Mouse (Mus musculus) hindbrain, embryonic 14.5 days (tissue): ENCODE measurements around the gene Ankrd13b. TPM values are rescaled to one million over a fixed set of nuclear protein-coding genes. Genes with fewer than 3 reads are reported as not detected.
A peak's percentile ranks its signal among the peaks of the same experiment; 100 is the strongest.

Source experiments
- ATAC-seq: fragments of 200-750 bp; cut with Nextera tagmentation; 2 replicates; pipeline ENCODE4 v1.8.0; 2017; ENCODE audit warnings: moderate number of reproducible peaks, mild to moderate bottlenecking, moderate TSS enrichment, moderate library complexity; ENCODE audit not compliant: low FRiP score
- DNase-seq: peaks from one replicate; pipeline ENCODE4 v3.0.0-alpha.2; 2015; ENCODE audit warnings: low spot score
- H3K27ac ChIP-seq: fragments of 300-500 bp; sonication (generic); 2 replicates; pipeline ENCODE4 v1.5.1; 2014; ENCODE audit warnings: mild to moderate bottlenecking, moderate library complexity
- H3K27me3 ChIP-seq: fragments of 300-500 bp; sonication (generic); 2 replicates; pipeline ENCODE4 v1.6.1; 2014; ENCODE audit warnings: mild to moderate bottlenecking, low read length, mixed read lengths; ENCODE audit not compliant: control insufficient read depth, insufficient read depth
- H3K36me3 ChIP-seq: fragments of 300-500 bp; sonication (generic); replicated peaks from 2 replicates; pipeline ENCODE4 v1.6.1; 2014; ENCODE audit not compliant: control insufficient read depth, insufficient read depth
- H3K4me1 ChIP-seq: fragments of 300-500 bp; sonication (generic); replicated peaks from 2 replicates; pipeline ENCODE4 v1.6.1; 2014; ENCODE audit warnings: antibody characterized with exemption, low read length, mixed read lengths; ENCODE audit not compliant: control insufficient read depth, insufficient read depth
- H3K4me2 ChIP-seq: fragments of 300-500 bp; sonication (generic); replicated peaks from 2 replicates; pipeline ENCODE4 v1.6.1; 2014; ENCODE audit warnings: mild to moderate bottlenecking, moderate library complexity
- H3K4me3 ChIP-seq: fragments of 300-500 bp; sonication (generic); replicated peaks from 2 replicates; pipeline ENCODE4 v1.5.1; 2014; ENCODE audit warnings: mild to moderate bottlenecking, low read length
- H3K9ac ChIP-seq: fragments of 300-500 bp; sonication (generic); 2 replicates; pipeline ENCODE4 v1.6.1; 2014
- H3K9me3 ChIP-seq: fragments of 300-500 bp; sonication (generic); 2 replicates; pipeline ENCODE4 v1.6.1; 2016; ENCODE audit warnings: low read length; ENCODE audit not compliant: control insufficient read depth
- whole genome bisulfite sequencing: fragments of 180-500 bp; shearing (Covaris S2); extraction: QIAGEN DNeasy Blood & Tissue Kit; methylation state at CpG from one replicate; pipeline ENCODE4 v1.1.7; 2014; 5-methylcytosine and 5-hydroxymethylcytosine counted together
- polyA plus RNA-seq: library from polyadenylated mRNA; unstranded; fragments of >200 nt; fragmentation: Nextera tagmentation; extraction: Ambion mirVana; gene quantifications from 2 replicates; pipeline ENCODE4 v1.2.1, GENCODE M21; 2014

The Ankrd13b gene
- polyA plus RNA-seq, 1 experiment from 2014 or later: 44.5 TPM

- Histone ChIP-seq H3K27ac (no peak overlapping the region), H3K4me2 (no peak overlapping the region), H3K9ac (no peak overlapping the region), H3K36me3 (peaks cover 13% of the 10 kb centered on the region), H3K9me3 (no peaks in the 10 kb centered on the region), H3K27me3 (peaks cover 24% of the 10 kb centered on the region), H3K4me3 (no peak overlapping the region), H3K4me1 (peaks cover 31% of the 10 kb centered on the region)
- DNase-seq: no peak
- WGBS: 82% methylated on average over 5 of the region's 5 CpGs
- ATAC-seq: no peak
Measured at GRCm38 (mm10) chr11:77511336-77511735, 21.9 kb upstream of the Ankrd13b start.

DNA sequence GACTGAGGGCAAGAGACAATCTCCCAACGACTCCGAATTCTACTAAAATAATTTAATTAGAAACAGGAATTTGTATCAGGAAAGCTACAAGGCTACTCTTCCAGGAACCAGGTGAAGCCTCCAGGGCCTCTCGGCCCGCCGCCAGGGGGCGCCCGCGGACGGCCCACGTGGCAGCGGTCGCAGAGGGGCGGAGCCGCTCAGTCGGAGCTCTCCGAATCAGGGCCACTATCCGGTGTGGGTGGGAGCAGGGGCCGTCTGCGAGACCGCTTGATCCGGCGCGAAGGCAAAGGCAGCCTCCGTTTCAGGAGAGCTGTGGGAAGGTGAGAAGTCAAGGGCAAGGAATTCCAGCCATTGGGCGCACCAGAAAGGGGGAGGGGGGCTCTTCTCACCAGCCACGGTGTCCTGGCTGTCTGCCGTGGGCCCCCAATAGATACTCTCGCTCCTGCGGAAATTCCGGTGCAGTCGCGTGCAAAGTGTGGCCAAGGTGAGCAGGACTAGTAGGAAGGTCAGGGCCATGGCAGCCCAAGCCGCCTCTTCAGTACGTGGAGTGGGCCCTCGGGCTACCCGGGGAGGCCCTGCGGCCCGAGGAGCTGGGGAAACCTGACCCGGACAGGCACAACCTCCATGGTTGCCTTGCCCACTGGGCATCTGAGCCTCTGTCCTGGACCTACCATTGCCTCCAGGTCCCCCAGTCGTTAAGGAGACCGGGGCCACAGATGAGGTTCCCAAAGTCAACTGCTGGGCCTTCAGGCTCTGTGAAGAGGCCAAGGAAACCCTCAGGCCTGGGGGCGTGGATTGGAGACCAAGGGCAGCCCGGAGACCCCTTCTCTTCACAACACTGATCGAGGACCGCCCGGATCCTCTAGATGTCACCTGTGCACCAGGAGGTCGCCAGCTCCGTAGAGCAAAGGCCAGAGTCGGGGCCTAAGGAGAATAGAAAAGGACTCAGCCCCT lies 18.9 kb upstream of the Ankrd13b start:
- Histone ChIP-seq H3K9me3 (no peaks in the 10 kb centered on the region), H3K27ac (no peak overlapping the region), H3K4me3 (peak overlapping the region; percentile 27), H3K4me2 (peak overlapping the region; percentile 58), H3K9ac (peak overlapping the region; percentile 51), H3K27me3 (no peaks in the 10 kb centered on the region), H3K4me1 (peaks cover 10% of the 10 kb centered on the region), H3K36me3 (peaks cover 43% of the 10 kb centered on the region)
- ATAC-seq (0 out of 2 replicates have a peak, but pooled peaks have one; percentile 35), DNase-seq (peak; percentile 83)
- 20% methylated on average over 49 of the region's 49 CpGs for WGBS

DNA sequence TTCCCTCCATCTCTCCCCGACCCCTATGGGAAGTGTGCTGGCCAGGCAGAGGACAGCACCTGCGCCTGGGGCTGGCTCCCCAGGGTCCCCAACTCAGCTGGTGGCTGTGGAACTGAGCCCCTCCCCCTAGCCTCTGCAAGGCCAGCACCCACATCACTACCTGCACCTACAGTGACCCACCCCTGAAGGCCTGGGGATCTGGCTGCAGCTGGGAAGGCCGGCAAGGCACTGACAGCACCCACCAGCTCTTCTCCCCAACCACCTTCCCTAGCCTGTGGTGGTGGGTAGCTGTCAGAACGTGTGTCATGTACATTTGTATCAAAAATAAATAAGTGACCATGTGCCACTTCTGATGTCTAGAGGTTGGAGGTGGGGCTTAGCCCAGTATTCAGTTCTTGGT lies 17.9 kb upstream of the Ankrd13b start:
- 66% methylated on average over 4 of the region's 4 CpGs for WGBS
- Histone ChIP-seq H3K9me3 (no peaks in the 10 kb centered on the region), H3K36me3 (peaks cover 52% of the 10 kb centered on the region), H3K4me3 (no peak overlapping the region), H3K27me3 (no peaks in the 10 kb centered on the region), H3K4me1 (peaks cover 8% of the 10 kb centered on the region), H3K9ac (no peak overlapping the region), H3K27ac (no peak overlapping the region), H3K4me2 (no peak overlapping the region)
- no peak for ATAC-seq
- no peak for DNase-seq

DNA sequence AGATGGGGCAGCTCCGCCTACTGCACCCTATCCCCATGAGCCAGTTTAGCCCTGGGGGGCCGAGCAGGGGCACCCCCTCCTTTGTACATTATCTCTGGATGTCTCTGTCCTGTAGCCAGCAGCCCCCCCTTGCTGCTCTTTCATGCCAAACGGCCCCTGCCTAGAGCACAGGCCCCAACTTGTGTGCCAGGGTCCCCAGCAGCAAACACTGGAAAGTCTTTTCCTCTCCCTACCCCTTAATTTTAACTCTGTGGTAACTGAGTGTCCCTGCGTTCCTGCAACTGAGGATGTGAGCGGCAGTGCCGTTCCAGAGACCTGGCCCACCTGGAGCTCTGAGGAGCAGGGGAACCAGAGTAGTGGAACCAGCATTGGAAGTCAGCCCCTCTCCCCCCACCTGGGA lies 17.5 kb upstream of the Ankrd13b start:
- no peak for ATAC-seq
- no peak overlapping the region for H3K27ac ChIP-seq
- H3K4me3 ChIP-seq: no peak overlapping the region
- H3K4me1 ChIP-seq: 0 out of 2 replicates have a peak, but pooled peaks cover 4% of the 10 kb centered on the region
- WGBS: 88% methylated on average over 6 of the region's 6 CpGs
- H3K9ac ChIP-seq: no peak overlapping the region
- no peak overlapping the region for H3K4me2 ChIP-seq
- peaks cover 53% of the 10 kb centered on the region for H3K36me3 ChIP-seq
- DNase-seq: no peak
- H3K27me3 ChIP-seq: no peaks in the 10 kb centered on the region
- no peaks in the 10 kb centered on the region for H3K9me3 ChIP-seq

DNA sequence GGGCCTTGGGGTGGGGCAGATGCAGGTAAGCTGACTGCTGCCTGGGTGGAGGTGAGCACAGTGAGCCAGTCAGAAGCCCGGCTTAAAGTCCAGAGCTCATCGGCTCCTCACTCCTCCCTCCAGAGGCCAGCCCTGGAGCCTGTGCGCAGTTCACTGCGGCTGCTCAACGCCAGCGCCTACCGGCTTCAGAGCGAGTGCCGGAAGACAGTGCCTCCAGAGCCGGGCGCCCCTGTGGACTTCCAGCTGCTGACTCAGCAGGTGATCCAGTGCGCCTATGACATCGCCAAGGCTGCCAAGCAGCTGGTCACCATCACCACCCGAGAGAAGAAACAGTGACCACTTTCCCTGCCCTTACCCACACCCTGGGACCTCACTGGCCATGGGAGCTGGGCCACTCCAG lies 16.8 kb upstream of the Ankrd13b start:
- 0 out of 2 replicates have a peak, but pooled peaks cover 4% of the 10 kb centered on the region for H3K4me1 ChIP-seq
- no peak overlapping the region for H3K4me3 ChIP-seq
- 87% methylated on average over 14 of the region's 14 CpGs for WGBS
- H3K9me3 ChIP-seq: no peaks in the 10 kb centered on the region
- H3K27ac ChIP-seq: no peak overlapping the region
- ATAC-seq (no peak), DNase-seq (no peak)
- peaks cover 60% of the 10 kb centered on the region for H3K36me3 ChIP-seq
- H3K27me3 ChIP-seq: no peaks in the 10 kb centered on the region
- no peak overlapping the region for H3K4me2 ChIP-seq
- H3K9ac ChIP-seq: no peak overlapping the region

DNA sequence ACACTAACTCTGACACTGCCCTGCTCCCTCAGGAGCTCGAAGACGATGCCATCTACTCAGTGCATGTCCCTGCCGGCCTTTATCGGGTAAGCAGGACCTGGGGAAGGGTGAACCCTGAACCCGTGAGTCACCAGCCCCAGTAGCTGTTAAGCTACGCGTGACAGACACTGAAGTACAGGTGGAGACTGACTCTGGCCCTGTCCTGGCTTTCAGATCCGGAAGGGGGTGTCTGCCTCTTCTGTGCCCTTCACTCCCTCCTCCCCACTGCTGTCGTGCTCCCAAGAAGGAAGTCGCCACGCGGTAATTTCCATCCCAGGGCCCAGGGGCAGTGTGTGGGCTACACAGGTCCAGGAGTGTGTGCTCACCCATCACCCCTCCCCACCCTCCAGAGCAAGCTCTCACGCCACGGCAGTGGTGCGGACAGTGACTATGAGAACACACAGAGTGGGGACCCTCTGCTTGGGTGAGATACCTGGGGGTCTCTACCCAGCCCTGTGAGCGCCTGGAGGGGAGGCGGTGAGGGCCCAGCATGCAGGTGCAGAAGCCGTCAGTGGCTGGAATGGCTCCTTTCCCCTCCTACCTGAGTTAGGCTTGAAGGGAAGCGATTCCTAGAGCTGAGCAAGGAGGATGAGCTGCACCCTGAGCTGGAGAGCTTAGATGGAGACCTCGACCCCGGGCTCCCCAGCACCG lies 16.0 kb upstream of the Ankrd13b start:
- ATAC-seq (no peak), DNase-seq (no peak)
- 91% methylated on average over 22 of the region's 22 CpGs for WGBS
- no peaks in the 10 kb centered on the region for H3K27me3 ChIP-seq
- H3K36me3 ChIP-seq: peaks cover 68% of the 10 kb centered on the region
- no peak overlapping the region for H3K4me2 ChIP-seq
- no peak overlapping the region for H3K27ac ChIP-seq
- peaks cover 12% of the 10 kb centered on the region; the same call in 1 of the 2 replicates for H3K4me1 ChIP-seq
- H3K4me3 ChIP-seq: no peak overlapping the region
- H3K9ac ChIP-seq: no peak overlapping the region
- no peaks in the 10 kb centered on the region for H3K9me3 ChIP-seq

DNA sequence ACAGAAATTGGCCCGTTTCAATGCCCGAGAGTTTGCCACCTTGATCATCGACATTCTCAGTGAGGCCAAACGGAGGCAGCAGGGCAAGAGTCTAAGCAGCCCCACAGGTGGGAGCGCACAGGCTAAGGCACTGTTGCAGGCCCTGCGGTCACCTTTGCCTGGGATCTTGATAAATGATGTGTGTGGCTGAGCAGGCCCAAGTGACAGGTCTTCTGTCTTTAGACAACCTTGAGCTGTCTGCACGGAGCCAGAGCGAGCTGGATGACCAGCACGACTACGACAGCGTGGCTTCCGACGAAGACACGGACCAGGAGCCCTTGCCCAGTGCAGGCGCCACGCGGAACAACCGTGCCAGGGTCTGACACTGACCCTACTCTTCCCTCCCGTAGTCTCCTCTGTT lies 14.9 kb upstream of the Ankrd13b start:
- no peak for ATAC-seq
- WGBS: 93% methylated on average over 19 of the region's 19 CpGs
- no peak overlapping the region for H3K27ac ChIP-seq
- H3K9ac ChIP-seq: no peak overlapping the region
- no peak overlapping the region for H3K4me2 ChIP-seq
- no peak for DNase-seq
- H3K4me3 ChIP-seq: no peak overlapping the region
- peaks cover 79% of the 10 kb centered on the region for H3K36me3 ChIP-seq
- no peaks in the 10 kb centered on the region for H3K27me3 ChIP-seq
- no peaks in the 10 kb centered on the region for H3K9me3 ChIP-seq
- peaks cover 12% of the 10 kb centered on the region; the same call in 1 of the 2 replicates for H3K4me1 ChIP-seq

GRCm38 (mm10) chr11:77503511-77503910 lies 14.0 kb upstream of the Ankrd13b start:
- WGBS: 62% methylated on average over 3 of the region's 3 CpGs
- H3K4me3 ChIP-seq: no peak overlapping the region
- peaks cover 15% of the 10 kb centered on the region; the same call in 1 of the 2 replicates for H3K4me1 ChIP-seq
- DNase-seq: no peak
- no peaks in the 10 kb centered on the region for H3K9me3 ChIP-seq
- H3K4me2 ChIP-seq: no peak overlapping the region
- H3K27me3 ChIP-seq: no peaks in the 10 kb centered on the region
- no peak for ATAC-seq
- no peak overlapping the region for H3K9ac ChIP-seq
- no peak overlapping the region for H3K27ac ChIP-seq
- peaks cover 85% of the 10 kb centered on the region for H3K36me3 ChIP-seq

- no peak for DNase-seq
- 88% methylated on average over 6 of the region's 6 CpGs for WGBS
- H3K4me3 ChIP-seq: no peak overlapping the region
- peaks cover 18% of the 10 kb centered on the region; the same call in 1 of the 2 replicates for H3K4me1 ChIP-seq
- H3K4me2 ChIP-seq: no peak overlapping the region
- no peaks in the 10 kb centered on the region for H3K27me3 ChIP-seq
- H3K36me3 ChIP-seq: peaks cover 83% of the 10 kb centered on the region
- H3K9me3 ChIP-seq: no peaks in the 10 kb centered on the region
- no peak overlapping the region for H3K27ac ChIP-seq
- H3K9ac ChIP-seq: no peak overlapping the region
- no peak for ATAC-seq
Measured at GRCm38 (mm10) chr11:77502481-77502880, 13.0 kb upstream of the Ankrd13b start.
